Mouse (Mus musculus) kidney, adult 18-20 months (tissue): Measurements from ENCODE around the gene Boll.
"Not testable (repeated sequence)": the region's sequence is repeated elsewhere in the genome, so short reads cannot be mapped to it uniquely, and the experiment has no call there.

Experiments
- DNase-seq: peaks from one replicate; pipeline ENCODE4 v3.0.0; 2021

Gene Boll

DNA sequence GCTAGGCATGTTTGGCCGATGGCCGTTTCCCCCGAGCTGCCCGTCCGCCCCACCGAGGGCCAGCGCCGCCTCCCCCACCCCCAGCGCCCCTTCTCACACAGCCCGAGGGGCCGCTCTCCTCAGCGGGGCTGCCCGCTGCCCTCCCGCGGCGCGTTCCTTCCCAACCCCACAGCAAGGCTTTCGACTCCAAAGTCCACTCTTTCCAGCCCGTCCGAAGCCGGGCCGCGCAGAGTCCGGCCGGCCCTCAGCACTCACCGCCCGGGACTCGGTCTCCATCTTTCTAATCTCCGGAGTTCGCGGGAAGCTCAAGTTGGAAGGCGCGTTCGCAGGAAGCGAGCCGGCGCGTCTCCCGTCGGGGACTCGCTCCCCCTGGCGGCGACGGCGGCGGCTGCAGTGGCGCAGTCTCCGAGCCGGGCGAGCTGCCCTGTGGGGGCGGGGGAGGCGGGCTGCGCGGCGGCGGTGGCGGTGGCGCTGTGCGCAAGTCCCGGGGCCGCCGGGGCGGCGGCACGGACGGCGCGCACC lies at the start of gene Boll:
Boll (minus strand) TSS at position 426 of the 522 bp plus-strand sequence.
- DNase-seq, result peak; percentile 81

DNA sequence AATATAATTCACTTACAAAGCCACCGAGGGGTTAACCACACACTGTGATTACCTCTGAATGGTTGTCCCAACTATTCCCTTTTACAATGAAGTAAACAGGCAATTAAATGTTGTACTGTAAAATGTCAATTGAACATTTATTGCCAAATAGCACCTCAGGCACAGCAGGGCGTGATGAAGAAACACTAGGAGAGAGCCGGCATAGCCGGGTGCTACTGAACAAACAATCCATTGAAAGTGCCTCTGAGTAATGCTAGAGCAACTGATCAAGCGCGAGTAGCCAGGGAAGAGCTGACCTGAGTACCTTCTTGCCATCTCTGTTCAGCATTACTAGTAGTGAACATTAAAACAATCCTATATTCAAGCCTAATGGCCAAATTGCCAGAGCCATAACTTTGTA lies 49.3 kb upstream of the Boll start:
- DNase-seq, result no peak

DNA sequence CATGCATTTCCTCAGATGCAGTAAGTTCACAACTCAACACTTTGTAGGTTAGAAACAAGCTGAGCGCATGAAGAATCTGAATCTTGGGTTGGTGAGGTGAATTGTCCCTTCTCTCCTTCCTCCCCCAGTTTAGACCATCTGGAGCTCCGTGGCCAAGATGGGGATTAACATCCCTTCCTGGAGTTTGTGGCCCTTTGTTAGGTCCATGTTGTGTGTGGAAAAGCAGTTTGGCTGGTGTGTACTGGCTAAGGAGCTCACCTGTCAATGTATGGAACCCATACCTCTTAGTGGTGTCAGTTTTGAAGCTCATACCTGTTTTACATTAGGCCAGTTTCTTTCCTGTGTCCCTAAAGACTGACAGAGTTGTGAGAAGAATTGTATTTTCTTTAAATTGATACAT lies 47.8 kb upstream of the Boll start:
- no peak for DNase-seq

DNA sequence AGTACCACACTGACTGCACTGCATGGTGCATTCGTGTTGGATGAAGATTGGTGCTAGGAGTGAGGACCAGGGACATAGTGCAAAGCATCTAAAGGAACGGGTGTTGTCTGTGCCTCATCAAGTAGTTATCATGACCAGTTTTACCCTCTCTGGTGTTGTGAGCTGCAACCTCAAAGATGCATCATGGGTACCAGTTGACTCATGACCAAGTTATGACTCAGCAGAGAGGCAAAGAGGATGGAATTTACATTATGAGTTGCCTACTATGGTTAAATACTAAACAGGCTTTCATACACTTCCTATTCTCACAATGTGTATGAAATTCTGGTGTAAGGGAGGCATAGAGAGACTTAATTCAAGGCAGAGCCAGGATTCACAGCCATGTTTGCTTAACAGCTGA lies 47.4 kb upstream of the Boll start:
- DNase-seq, result no peak

DNA sequence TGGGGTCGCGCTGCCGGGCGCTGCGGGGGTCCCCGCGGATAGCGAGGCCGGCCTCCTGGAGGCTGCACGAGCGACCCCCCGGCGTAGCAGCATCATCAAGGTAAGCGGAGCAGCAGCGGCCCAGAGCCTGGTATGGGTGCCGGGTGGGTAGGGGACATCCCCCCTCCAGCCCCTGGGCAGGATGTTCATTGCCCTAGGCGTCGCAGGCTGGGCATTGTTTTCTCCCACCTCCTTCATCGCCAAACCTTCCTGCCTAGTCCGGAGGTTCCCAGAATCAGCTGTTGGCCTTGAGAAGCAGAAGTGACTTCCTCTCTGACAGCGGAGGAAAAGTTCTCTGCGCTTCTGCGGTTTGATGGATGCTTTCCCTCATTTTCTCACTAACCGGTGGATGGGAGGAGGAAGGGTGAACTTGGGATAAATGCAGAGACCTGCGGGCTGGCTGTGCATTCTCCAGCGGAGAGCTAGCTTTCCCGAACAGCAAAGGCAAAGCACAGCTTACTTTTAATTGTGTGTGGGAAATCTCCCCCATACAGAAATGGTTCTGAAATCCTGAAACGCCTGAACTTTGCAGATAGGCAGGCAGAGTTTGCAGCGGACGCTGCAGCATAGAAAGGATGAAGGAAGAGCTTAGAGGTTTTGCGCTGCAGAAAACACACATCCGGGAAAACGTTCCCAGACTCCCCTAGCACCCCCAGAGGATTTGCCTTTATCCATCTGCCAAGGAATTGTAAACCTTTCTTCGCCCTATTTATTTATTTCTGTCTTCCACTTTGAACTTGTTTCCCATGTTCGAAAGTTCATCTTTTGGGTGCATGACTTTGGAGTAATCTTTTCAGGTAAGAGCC lies 43.5 kb upstream of the Boll start:
- peak; percentile 35 for DNase-seq

DNA sequence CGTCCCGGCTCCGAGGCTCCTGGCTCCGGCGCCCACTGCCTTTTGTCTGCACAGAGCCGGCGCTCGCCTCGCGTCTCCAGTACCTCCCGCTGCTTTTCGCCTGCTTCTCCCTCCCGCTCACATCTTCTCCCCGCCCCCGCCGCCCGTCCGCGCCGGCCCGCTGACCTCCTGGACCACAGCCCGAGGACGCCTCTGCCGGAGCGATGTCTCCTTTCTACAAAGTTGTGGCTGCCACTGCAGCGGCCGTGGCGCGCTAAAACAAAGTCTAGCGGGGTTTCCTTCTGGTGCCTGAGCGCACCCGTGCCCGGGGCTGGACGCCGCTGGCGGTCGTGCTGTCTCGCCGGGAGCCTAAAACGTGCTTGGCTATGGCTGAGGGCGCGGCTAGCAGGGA lies 42.7 kb upstream of the Boll start:
- DNase-seq, result peak; percentile 88

DNA sequence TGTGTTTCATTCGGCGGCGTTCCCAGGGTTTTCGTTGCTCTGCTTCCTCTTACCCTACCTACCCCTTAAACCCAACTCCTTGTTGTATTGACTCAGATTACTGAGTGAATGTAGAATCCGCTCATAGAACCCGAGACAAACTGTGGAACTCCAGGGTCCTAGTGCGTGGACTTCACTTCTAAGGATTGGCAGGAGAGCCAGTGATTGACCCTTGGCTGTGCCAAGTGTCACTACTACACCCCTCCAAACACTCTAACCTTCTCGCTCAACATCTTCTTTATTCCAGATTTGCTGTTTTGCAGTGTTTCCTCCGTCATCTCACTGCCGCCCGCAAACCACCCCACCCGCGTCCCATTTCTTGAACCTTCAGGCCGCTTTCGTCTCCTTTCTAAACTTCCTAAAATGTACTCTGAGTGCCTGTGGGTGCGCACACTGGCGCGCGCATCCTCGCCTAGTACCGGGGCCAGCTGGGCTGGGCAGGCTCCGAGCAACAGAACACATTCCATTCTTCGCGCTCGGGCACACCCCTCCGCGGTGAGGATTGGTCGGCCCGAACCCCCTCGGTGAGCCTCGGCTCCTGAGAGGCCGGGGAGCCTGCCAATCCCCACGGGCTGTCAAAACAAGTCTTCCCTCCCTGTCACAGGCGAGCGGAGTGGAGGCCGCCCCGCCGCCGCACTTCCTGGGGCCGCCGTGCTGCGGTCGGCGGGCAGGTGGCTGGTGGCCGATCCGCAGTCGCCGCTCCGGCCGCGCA lies 42.2 kb upstream of the Boll start, which contains the start of gene Plcl1:
Plcl1 (plus strand) TSS at position 650 of the 751 bp plus-strand sequence.
- peak; percentile 97 for DNase-seq

DNA sequence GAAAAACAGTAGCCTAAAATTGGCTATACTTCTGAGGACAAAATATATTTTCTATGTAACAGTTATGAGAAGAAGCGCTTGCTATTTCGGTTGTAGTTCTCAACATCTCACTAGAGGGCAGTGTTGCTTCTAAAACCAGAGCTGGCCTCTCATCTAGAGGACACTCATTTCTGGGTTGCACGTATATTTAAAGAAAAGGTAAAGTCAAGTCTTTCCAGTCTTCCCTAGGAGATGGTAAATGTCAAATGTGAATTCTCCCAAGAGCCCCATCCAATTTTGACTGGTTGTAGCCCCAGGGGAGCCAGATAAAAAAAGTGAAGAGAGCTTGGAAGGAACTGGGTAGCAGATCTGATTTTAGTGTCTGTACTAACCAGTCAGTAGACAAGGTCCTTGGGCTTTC lies 41.2 kb upstream of the Boll start:
- peak; percentile 50 for DNase-seq

DNA sequence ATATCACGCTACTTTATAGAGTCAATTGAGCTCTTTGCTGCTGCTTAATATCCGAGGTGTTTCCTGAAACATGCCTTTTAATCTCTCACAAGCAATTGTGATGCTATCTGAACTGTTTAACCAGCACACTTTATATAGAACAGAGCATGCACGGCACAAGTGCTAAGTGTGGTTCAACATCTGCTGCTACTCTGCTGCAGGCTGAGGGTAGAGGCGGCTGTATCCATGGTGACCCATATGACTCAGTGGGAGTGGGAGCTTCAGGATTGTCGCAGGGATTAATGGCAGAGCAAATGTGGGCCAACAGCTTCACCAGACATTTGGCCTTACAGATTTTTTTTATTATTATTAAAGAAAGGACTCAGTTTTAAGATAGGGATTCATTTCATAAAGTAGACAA lies 36.6 kb upstream of the Boll start:
- DNase-seq, result no peak

DNA sequence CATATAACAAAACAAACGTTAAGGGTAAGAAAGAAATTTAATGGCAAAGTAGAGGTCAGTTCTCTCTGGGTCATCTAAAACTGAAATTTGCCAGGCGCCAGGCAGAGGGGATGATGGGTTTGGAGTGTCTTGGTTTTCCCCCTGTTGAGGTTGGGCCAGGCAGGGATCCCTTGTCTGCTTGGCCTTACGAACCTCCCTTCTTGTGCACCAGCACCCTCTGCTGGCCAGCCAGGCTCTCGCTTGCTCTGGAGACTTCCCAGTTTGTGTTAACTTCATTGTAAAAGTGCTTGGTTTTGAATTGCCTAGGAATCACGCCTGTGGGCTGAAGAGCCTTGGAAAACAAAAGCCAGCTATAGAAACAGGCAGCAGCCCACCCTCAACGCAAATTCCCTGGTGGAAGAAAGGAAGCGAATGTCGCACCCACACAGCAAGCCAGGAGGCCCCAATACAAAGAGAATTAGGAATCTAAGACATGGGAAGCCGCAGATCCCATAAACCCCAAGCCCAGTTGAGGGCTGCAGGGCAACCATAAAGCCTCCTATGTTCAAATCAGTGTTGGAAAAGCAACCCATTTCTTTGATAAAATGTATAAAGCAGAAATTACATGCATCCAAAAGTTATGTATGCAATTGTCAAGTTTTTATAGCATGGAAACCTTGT lies 20.0 kb upstream of the Boll start:
- peak; percentile 82 for DNase-seq

DNA sequence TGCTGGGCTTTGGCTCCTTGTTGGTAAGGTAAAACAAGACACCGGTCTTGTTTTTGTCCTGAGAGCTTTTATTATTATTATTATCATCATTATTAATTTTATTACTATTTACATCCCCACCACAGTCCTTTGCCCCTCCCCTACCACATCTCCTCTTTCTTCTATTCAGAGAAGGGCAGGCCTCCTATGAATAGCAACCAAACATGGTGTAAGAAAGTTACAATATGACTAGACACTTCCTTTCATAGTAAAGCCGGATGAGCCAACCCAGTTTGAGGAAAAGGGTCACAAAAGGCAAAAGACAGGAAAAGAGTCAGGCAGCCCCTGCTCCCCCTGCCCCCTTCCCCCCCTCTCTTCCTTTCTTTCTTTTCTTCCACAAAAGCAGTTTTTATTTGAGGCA lies 17.3 kb upstream of the Boll start:
- no peak for DNase-seq

DNA sequence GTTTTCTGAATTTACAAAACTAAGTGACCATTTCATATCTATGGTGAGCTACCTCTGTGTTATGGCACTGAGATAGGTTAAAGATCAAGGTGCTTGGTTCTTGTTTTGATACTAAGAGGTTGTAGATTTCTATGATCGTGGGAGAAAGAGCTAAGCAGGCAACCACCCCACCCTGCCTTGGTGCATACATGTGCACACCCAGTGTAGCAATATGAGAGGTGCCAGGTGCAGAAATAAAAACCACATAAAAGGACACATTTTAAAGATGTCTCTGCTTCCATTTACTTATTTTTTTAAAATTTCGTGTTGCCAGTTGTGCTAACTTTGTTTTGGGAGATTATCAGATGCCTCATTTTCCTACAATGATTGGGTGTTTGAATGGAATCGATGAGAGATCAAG lies 9.4 kb upstream of the Boll start:
- DNase-seq, result no peak

DNA sequence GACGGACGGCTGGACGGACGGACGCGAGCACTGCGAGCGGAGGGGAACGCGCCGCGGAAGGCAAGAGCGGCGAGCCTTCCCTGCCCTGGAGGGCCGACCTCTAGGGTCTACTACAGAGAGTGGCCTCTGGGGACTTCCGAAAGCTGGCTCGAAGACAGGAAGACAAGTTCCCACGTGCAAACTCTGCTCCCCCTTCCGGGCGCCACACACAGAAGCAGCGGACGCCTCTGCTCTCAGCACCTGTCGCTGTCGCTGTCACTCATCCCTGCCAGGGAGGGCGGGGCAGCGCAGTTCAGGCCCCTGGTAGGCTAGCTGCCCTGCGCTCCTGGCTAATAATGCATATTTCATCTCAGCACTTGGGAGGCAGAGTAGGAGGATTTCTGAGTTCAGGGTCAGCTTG lies 317 bp upstream of the Boll start:
- peak; percentile 39 for DNase-seq

DNA sequence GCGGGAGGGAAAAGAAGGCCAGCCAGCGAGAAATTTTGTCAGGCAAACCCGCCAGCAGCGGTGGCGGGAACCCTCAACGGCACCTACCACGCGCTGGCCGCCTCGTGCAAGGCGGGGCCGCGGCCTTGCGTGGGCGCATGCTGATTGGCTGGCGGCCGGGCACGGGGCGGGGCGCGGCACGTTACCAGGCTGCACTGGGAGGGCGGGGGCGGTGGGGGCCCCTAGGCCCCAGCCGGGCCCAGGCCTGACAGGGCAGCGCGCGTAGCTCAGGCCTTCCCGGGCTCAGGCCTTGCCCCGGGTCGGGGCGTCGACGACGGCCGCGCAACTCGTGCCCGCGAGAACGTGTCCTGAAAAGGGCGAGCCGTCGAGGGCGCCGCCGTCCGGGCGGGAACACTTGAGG lies 635 bp downstream of the Boll start:
- DNase-seq, result no peak

DNA sequence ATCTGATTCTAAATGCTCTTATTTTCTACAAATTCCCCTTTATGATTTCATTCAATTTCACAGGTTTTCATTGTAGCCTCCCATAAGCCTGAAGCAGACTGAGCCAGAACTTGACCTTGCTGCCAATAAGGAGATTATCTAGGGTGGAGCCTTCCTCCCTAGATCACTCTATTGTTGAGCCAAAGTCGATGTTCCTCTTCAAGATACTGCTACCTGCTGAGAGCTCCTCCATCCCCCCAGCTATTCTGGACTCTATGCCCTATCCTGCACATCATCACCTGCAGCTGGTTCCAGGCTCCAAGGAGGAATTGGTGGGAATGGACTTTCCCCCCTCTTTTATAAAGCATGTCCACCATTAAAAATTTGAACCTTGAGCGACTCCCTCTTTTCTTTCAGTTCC lies 11.4 kb downstream of the Boll start:
- not testable (repeated sequence) for DNase-seq

DNA sequence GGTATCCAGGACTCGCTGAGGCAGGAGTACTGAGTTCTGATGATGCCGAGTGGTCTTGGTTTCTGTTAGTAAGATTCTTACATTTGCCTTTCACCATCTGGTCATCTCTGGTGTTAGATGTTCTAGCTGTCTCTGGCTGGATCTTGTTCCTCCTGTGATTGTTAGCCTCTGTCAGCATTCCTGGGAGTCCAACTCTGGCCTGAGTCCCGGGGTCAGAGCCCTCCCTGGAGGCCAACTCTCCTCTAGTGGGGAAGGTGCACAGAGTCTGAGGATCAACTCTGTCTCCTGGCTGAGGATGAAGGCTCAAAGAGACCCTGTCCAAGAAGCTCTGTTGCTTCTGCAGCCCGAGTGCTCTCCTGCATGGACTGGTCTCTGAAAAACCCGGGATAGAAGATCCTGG lies 37.8 kb downstream of the Boll start:
- DNase-seq, result not testable (repeated sequence)

DNA sequence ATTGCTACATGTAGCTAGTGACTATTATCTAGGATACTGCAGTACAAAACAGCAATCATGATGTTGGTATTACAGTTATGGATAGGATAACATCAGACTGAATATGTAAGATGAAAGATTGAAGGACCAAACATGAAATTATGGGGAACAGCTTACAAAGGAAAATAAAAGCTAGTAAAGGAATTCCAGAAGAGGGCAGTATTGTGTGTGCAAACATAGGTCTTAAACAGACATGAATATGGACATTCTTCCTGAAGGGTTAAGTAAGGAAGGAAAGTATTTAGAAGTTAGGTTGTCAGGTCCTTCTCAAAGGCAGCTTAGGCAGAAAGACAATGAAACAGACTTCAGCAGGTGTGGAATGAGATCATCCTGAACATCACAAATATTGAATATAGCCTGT lies 62.2 kb downstream of the Boll start:
- no peak for DNase-seq

DNA sequence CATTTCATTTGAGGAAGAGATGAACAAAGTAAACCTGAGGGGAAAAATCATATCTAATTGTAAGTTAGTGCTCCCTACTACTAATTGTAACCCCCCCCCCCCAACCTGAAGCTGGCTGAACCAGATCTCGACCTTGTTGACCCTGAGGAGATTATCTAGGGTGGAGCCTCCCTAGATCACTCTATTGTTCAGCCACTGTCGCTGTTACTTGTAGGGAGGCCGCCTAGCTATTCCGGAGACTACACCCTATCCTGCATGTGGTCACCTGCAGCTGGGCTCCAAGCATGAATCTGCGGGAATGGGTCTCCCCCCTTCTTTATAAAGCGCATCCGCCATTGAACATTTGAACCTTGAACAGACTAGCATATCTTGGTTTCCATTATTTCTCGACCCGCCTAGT lies 84.2 kb downstream of the Boll start:
- DNase-seq, result no peak

DNA sequence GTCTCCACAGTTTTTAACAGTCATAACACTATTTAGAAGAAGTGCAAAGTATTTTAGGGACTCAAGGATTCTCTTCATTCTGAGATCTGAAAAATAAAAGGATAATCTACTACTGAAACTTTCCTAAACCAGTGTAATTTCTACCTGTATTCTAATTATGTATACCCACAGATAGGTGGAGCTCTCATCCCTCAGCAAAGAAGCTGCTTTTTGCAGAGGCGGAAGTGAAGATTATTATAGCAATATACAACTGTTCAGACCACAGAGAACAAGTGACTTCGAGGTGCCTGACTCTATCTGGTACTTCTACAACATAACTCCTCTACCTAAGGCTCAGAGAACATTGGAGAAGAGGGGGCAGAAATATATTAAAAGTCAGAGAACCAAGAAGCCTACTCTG lies 97.8 kb downstream of the Boll start:
- no peak for DNase-seq

DNA sequence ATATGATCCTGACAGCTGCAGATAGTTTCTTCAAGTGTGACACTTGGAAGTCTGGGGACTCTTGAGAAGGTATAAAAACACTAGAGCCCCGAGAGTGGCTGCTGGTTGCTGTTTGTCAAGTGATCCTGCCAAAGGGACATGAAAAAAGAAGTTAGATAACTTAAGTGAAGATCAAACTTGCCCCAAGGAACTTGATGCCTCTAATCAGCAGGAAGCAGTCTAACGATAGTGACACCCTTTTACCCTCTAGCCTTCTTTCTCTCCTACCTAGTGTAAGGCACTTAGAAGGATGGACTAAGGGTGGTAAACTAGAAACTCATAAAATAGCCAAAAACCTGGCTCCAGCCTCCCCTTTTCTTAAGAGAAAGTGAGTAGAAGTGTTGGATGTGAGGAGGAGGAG lies 98.9 kb downstream of the Boll start:
- no peak for DNase-seq

DNA sequence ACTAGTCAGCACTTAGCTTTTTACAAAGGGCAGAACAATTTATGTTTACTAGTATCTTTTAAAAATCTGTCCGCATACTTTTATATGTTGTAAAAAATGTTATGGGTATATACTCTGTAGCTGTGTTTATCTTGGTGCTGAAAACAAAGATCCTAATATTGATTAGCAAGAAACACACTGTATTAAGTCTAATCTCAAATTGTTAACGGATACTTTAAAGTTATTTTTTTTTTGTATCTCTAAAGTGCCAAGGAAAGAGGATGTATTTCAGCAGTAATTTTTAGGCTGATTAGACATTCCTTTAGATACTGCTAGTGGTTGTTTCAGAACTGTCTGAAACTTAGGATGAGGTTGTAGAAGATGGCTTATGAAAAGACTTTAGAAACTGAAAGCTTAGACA lies 116.9 kb downstream of the Boll start:
- no peak for DNase-seq

DNA sequence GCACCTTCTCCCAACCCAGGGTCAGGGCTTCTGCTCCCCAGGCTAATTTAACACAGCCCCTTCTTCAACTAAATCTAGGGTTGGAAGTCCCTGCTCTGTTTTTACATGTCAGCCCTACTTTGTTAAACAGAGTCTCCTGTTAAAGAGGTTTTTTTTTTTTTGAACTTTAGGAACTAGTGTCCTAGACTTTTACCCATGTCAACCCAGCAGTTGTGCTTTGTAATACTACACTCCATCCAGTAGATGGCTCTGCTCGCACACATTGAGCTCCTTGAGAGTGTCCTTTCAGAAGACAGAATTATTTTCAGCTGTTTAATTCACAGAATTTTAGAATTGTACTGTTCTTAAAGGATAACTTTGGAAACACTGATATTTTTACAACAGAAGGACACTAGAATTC lies 124.0 kb downstream of the Boll start:
- DNase-seq, result peak; percentile 13

DNA sequence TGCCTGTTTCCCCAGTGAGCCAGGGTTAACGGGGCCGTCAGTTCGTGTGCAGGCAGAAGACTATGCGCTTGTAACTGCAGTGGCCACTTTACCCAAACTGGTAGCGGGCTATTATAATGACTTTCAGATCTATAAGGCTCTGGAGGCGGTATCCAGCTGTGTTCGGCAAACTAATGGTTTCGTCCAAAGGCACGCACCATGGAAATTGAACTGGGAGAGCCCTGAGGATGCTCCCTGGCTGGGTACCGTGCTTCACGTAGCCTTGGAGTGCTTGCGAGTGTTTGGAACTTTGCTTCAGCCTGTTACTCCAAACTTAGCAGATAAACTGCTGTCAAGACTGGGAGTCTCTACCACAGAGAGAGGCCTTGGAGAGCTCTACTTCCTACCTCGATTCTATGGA lies 124.8 kb downstream of the Boll start:
- no peak for DNase-seq
